Mouse (Mus musculus): Measurements from ENCODE around the gene Prpf38a. TPM values are rescaled to one million over a fixed set of nuclear protein-coding genes. Genes with fewer than 3 reads are reported as not detected.

Gene Prpf38a
- 107 and 112 TPM in 2 replicates for polyA plus RNA-seq (2016; fragmentation: Nextera tagmentation; extraction: Ambion mirVana)

- Histone ChIP-seq H3K9me3 (no peaks in the 10 kb centered on the region), H3K27ac (peak within 1 kb of the TSS; percentile 73), H3K4me3 (replicated peaks) (peak within 1 kb of the TSS; percentile 76), H3K4me2 (peak within 1 kb of the TSS; percentile 82), H3K27me3 (no peaks in the 10 kb centered on the region), H3K36me3 (replicated peaks) (peaks cover 26% of the 10 kb centered on the region), H3K4me1 (peaks cover 25% of the 10 kb centered on the region), H3K9ac (peak within 1 kb of the TSS; percentile 77)
- under 1% methylated on average over 64 of the region's 64 CpGs for WGBS
- peak; percentile 99 for ATAC-seq (ENCODE audit: low FRiP score)
Observed at GRCm38 (mm10) chr4:108578840-108579742, at the start of gene Prpf38a, which contains the start of gene Orc1. TSS of gene Prpf38a (minus strand) at chr4:108579336. TSS of gene Orc1 (plus strand) at chr4:108579423.

GRCm38 (mm10) chr4:108627066-108627465, 47.9 kb upstream of the Prpf38a start:
- no peak for ATAC-seq (ENCODE audit: low FRiP score)
- Histone ChIP-seq H3K27ac (no peak overlapping the region), H3K27me3 (no peaks in the 10 kb centered on the region), H3K4me1 (no peaks in the 10 kb centered on the region), H3K9ac (no peak overlapping the region), H3K9me3 (no peaks in the 10 kb centered on the region), H3K4me3 (replicated peaks) (no peak overlapping the region), H3K36me3 (replicated peaks) (peaks cover 78% of the 10 kb centered on the region), H3K4me2 (no peak overlapping the region)
- 90% methylated on average over 5 of the region's 5 CpGs for WGBS

- Histone ChIP-seq H3K4me1 (peaks cover 15% of the 10 kb centered on the region), H3K9me3 (no peaks in the 10 kb centered on the region), H3K27ac (no peak overlapping the region), H3K9ac (no peak overlapping the region), H3K4me3 (replicated peaks) (no peak overlapping the region), H3K4me2 (no peak overlapping the region), H3K36me3 (replicated peaks) (peaks cover 25% of the 10 kb centered on the region), H3K27me3 (no peaks in the 10 kb centered on the region)
- 96% methylated on average over 6 of the region's 6 CpGs for WGBS
- no peak for ATAC-seq (ENCODE audit: low FRiP score)
Observed at GRCm38 (mm10) chr4:108621504-108621903, 42.4 kb upstream of the Prpf38a start.

- peak overlapping the region; percentile 94 for H3K9ac ChIP-seq
- 17% methylated on average over 8 of the region's 8 CpGs for WGBS
- H3K36me3 ChIP-seq (replicated peaks): peaks cover 20% of the 10 kb centered on the region
- H3K4me2 ChIP-seq: peak overlapping the region; percentile 84
- peaks cover 15% of the 10 kb centered on the region for H3K4me1 ChIP-seq
- peak overlapping the region; percentile 86; the same call in 1 of the 2 replicates for H3K27ac ChIP-seq
- no peaks in the 10 kb centered on the region for H3K9me3 ChIP-seq
- no peaks in the 10 kb centered on the region for H3K27me3 ChIP-seq
- ATAC-seq (ENCODE audit: low FRiP score): no peak
- H3K4me3 ChIP-seq (replicated peaks): peak overlapping the region; percentile 77
Observed at GRCm38 (mm10) chr4:108620536-108620935, 41.4 kb upstream of the Prpf38a start.

- WGBS: under 1% methylated on average over 86 of the region's 86 CpGs
- ATAC-seq (ENCODE audit: low FRiP score): peak; percentile 96
- Histone ChIP-seq H3K4me3 (replicated peaks) (peak within 1 kb of the TSS; percentile 77), H3K4me2 (peak within 1 kb of the TSS; percentile 84), H3K27me3 (no peaks in the 10 kb centered on the region), H3K27ac (peak within 1 kb of the TSS; percentile 86), H3K36me3 (replicated peaks) (peaks cover 19% of the 10 kb centered on the region), H3K9ac (peak within 1 kb of the TSS; percentile 94), H3K9me3 (no peaks in the 10 kb centered on the region), H3K4me1 (peaks cover 15% of the 10 kb centered on the region)
Observed at GRCm38 (mm10) chr4:108619587-108620341, 40.6 kb upstream of the Prpf38a start, which contains the start of gene Cc2d1b. TSS of gene Cc2d1b (plus strand) at chr4:108619940.

GRCm38 (mm10) chr4:108619165-108619564, 40.0 kb upstream of the Prpf38a start:
- peak; percentile 45 for ATAC-seq (ENCODE audit: low FRiP score)
- H3K27ac ChIP-seq: peak overlapping the region; percentile 86
- peak overlapping the region; percentile 77 for H3K4me3 ChIP-seq (replicated peaks)
- WGBS: 2% methylated on average over 10 of the region's 10 CpGs
- peak overlapping the region; percentile 84 for H3K4me2 ChIP-seq
- no peaks in the 10 kb centered on the region for H3K27me3 ChIP-seq
- H3K4me1 ChIP-seq: peaks cover 15% of the 10 kb centered on the region
- peaks cover 19% of the 10 kb centered on the region for H3K36me3 ChIP-seq (replicated peaks)
- no peaks in the 10 kb centered on the region for H3K9me3 ChIP-seq
- H3K9ac ChIP-seq: peak overlapping the region; percentile 94

GRCm38 (mm10) chr4:108618586-108618985, 39.5 kb upstream of the Prpf38a start:
- Histone ChIP-seq H3K9me3 (no peaks in the 10 kb centered on the region), H3K36me3 (replicated peaks) (peaks cover 22% of the 10 kb centered on the region), H3K27ac (no peak overlapping the region), H3K4me2 (peak overlapping the region; percentile 84), H3K27me3 (no peaks in the 10 kb centered on the region), H3K4me3 (replicated peaks) (peak overlapping the region; percentile 77), H3K9ac (peak overlapping the region; percentile 94; the same call in 1 of the 2 replicates), H3K4me1 (peaks cover 15% of the 10 kb centered on the region)
- no peak for ATAC-seq (ENCODE audit: low FRiP score)
- 75% methylated on average over 4 of the region's 4 CpGs for WGBS

GRCm38 (mm10) chr4:108610935-108611334, 31.8 kb upstream of the Prpf38a start:
- Histone ChIP-seq H3K9me3 (no peaks in the 10 kb centered on the region), H3K36me3 (replicated peaks) (peaks cover 30% of the 10 kb centered on the region), H3K27ac (no peak overlapping the region), H3K27me3 (no peaks in the 10 kb centered on the region), H3K4me3 (replicated peaks) (no peak overlapping the region), H3K9ac (no peak overlapping the region), H3K4me2 (no peak overlapping the region), H3K4me1 (no peaks in the 10 kb centered on the region)
- ATAC-seq (ENCODE audit: low FRiP score): no peak
- WGBS: 88% methylated on average over 5 of the region's 5 CpGs

- no peaks in the 10 kb centered on the region for H3K27me3 ChIP-seq
- peaks cover 39% of the 10 kb centered on the region for H3K36me3 ChIP-seq (replicated peaks)
- WGBS: 93% methylated on average over 3 of the region's 3 CpGs
Observed at GRCm38 (mm10) chr4:108608651-108609050, 29.5 kb upstream of the Prpf38a start.

GRCm38 (mm10) chr4:108601870-108602269, 22.7 kb upstream of the Prpf38a start:
- ATAC-seq (ENCODE audit: low FRiP score): no peak
- peaks cover 66% of the 10 kb centered on the region for H3K36me3 ChIP-seq (replicated peaks)
- no peak overlapping the region for H3K27ac ChIP-seq
- no peak overlapping the region for H3K4me2 ChIP-seq
- no peaks in the 10 kb centered on the region for H3K27me3 ChIP-seq
- H3K9me3 ChIP-seq: no peaks in the 10 kb centered on the region
- WGBS: 95% methylated on average over 7 of the region's 7 CpGs
- H3K4me1 ChIP-seq: no peaks in the 10 kb centered on the region
- H3K4me3 ChIP-seq (replicated peaks): no peak overlapping the region
- no peak overlapping the region for H3K9ac ChIP-seq

More at GRCm38 (mm10) chr4:108608651-108609050, 29.5 kb upstream of the Prpf38a start:
- no peaks in the 10 kb centered on the region for H3K4me1 ChIP-seq
- H3K27ac ChIP-seq: no peak overlapping the region
- H3K9me3 ChIP-seq: no peaks in the 10 kb centered on the region
- H3K4me3 ChIP-seq (replicated peaks): no peak overlapping the region
- ATAC-seq (ENCODE audit: low FRiP score): no peak
- no peak overlapping the region for H3K4me2 ChIP-seq
- no peak overlapping the region for H3K9ac ChIP-seq

- 87% methylated on average over 4 of the region's 4 CpGs for WGBS
- Histone ChIP-seq H3K4me1 (no peaks in the 10 kb centered on the region), H3K4me3 (replicated peaks) (no peak overlapping the region), H3K27me3 (no peaks in the 10 kb centered on the region), H3K9me3 (no peaks in the 10 kb centered on the region), H3K9ac (no peak overlapping the region), H3K27ac (no peak overlapping the region), H3K36me3 (replicated peaks) (peaks cover 40% of the 10 kb centered on the region), H3K4me2 (no peak overlapping the region)
- no peak for ATAC-seq (ENCODE audit: low FRiP score)
Observed at GRCm38 (mm10) chr4:108598306-108598705, 19.2 kb upstream of the Prpf38a start.

GRCm38 (mm10) chr4:108595785-108596184, 16.6 kb upstream of the Prpf38a start:
- Histone ChIP-seq H3K9ac (no peak overlapping the region), H3K4me3 (replicated peaks) (no peak overlapping the region), H3K9me3 (no peaks in the 10 kb centered on the region), H3K4me1 (no peaks in the 10 kb centered on the region), H3K4me2 (no peak overlapping the region), H3K27me3 (no peaks in the 10 kb centered on the region), H3K27ac (no peak overlapping the region), H3K36me3 (replicated peaks) (peaks cover 26% of the 10 kb centered on the region)
- WGBS: 78% methylated on average over 1 of the region's 1 CpGs
- no peak for ATAC-seq (ENCODE audit: low FRiP score)
